Mouse (Mus musculus): ENCODE data around the gene Vangl2. TPM values are rescaled to one million over a fixed set of nuclear protein-coding genes. Genes with fewer than 3 reads are reported as not detected.

Vangl2 gene
- 2.1 TPM for total RNA-seq (2023)

GRCm38 (mm10) chr1:172028394-172029275 lies at the start of gene Vangl2:
Vangl2 (minus strand) TSS chr1:172028444.

GRCm38 (mm10) chr1:172057491-172057921 lies 29.3 kb upstream of the Vangl2 start, which contains the start of gene Nhlh1:
Nhlh1 (minus strand) TSS chr1:172057573.

Other genes with a start within 250 kb of the Vangl2 start
- 128 TPM for gene Cd84, start 188.7 kb downstream of the Vangl2 start, total RNA-seq (2023)
- gene Gm10521, start 132.8 kb downstream of the Vangl2 start, total RNA-seq (2023): 21.2 TPM
- gene Slamf6, start 110.9 kb downstream of the Vangl2 start, total RNA-seq (2023): 130 TPM
- gene Nhlh1, start 29.1 kb upstream of the Vangl2 start, total RNA-seq (2023): not detected
- gene Copa, start 54.1 kb upstream of the Vangl2 start, total RNA-seq (2023): 137 TPM
- 78.6 TPM for gene Ncstn, start 54.4 kb upstream of the Vangl2 start, total RNA-seq (2023)
- 45.9 TPM for gene Pex19, start 98.3 kb upstream of the Vangl2 start, total RNA-seq (2023)
- 112 TPM for gene Dcaf8, start 119.6 kb upstream of the Vangl2 start, total RNA-seq (2023)
- gene Pea15a, start 178.4 kb upstream of the Vangl2 start, total RNA-seq (2023): 60.4 TPM
- not detected for gene Casq1, start 191.4 kb upstream of the Vangl2 start, total RNA-seq (2023)
- not detected for gene Atp1a4, start 230.0 kb upstream of the Vangl2 start, total RNA-seq (2023)
- gene Igsf8, start 233.2 kb upstream of the Vangl2 start, total RNA-seq (2023): 29.2 TPM

Data from CD4-positive naive resting alpha-beta T cell, adult 57 days (primary cell).